Mouse (Mus musculus): Measurements from ENCODE around the gene Uba1y. TPM values are rescaled to one million over a fixed set of nuclear protein-coding genes. Genes with fewer than 3 reads are reported as not detected.
"Not testable (repeated sequence)": the region's sequence is repeated elsewhere in the genome, so short reads cannot be mapped to it uniquely, and the experiment has no call there.

The Uba1y gene
- not detected in 2 replicates for polyA plus RNA-seq (2015; fragmentation: Nextera tagmentation; extraction: Ambion mirVana)

DNA sequence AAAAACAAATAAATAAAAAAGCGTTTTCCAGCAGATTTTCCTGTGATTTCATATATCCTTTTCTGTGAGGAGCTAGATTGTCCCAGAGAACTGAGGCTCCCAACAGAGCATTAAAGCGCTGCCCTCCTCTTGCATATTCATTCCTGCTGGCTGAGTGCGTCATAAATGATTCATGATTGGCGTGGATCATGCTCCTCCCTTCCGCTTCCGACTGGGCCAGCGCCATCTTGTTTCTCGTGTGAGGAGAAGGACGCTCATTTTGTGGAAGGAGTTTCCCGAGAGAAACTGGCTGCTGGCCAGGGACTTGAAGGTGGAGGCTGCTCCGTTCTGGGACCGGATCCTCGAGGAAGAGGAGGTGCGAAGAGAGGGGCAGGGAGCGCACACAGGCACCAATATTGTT lies at the start of gene Uba1y:
TSS of gene Uba1y (plus strand) at position 254 of the 400 bp plus-strand sequence.
- Histone ChIP-seq H3K9ac (ENCODE audit: low read length) (no peak within 1 kb of the TSS), H3K27me3 (ENCODE audit: control insufficient read depth, insufficient read depth, low read length) (no peaks in the 10 kb centered on the region), H3K9me3 (ENCODE audit: control insufficient read depth, low read length) (no peaks in the 10 kb centered on the region), H3K27ac (replicated peaks) (no peak within 1 kb of the TSS), H3K36me3 (ENCODE audit: control insufficient read depth, insufficient read depth, low read length) (no peaks in the 10 kb centered on the region), H3K4me1 (replicated peaks; ENCODE audit: control insufficient read depth, insufficient read depth) (no peaks in the 10 kb centered on the region), H3K4me3 (ENCODE audit: low read depth, low read length) (no peak within 1 kb of the TSS), H3K4me2 (replicated peaks; ENCODE audit: low read depth) (no peak within 1 kb of the TSS)
- 84% methylated on average over 10 of the region's 15 CpGs for WGBS
- no peak for ATAC-seq (ENCODE audit: low FRiP score, low TSS enrichment)
- TF ChIP-seq CTCF (IDR thresholded peaks at IDR 0.05; ENCODE audit: low read depth) (no peak), EP300 (optimal IDR thresholded peaks at IDR 0.05) (no peak)
- no peak for DNase-seq (ENCODE audit: low spot score)

DNA sequence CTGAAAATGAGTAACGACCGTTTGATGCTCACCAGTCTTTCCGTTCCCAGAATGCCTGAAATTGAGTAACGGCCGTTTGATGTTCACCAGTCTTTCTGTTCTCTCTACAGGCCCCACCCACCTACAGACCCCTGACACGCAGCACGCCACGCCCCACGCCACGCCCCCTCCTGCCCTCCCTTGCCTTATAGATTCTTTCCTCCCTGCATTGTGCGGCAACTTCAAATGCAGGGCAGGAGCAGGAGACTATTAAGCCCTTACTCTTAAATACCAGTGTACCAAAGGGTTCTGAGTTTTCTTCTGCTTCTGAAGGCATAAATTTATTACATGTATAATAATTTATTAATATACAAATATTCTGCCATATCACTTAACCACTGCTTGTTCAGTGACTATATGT lies 21.1 kb upstream of the Uba1y start, which contains the start of gene Zfy1:
TSS of gene Zfy1 (minus strand) at position 101 of the 400 bp plus-strand sequence.
- not testable (repeated sequence) for H3K27ac ChIP-seq (replicated peaks); H3K9ac ChIP-seq (ENCODE audit: low read length); H3K4me2 ChIP-seq (replicated peaks; ENCODE audit: low read depth); H3K36me3 ChIP-seq (ENCODE audit: control insufficient read depth, insufficient read depth, low read length); H3K4me1 ChIP-seq (replicated peaks; ENCODE audit: control insufficient read depth, insufficient read depth); ATAC-seq (ENCODE audit: low FRiP score, low TSS enrichment); H3K27me3 ChIP-seq (ENCODE audit: control insufficient read depth, insufficient read depth, low read length); H3K9me3 ChIP-seq (ENCODE audit: control insufficient read depth, low read length); DNase-seq (ENCODE audit: low spot score); H3K4me3 ChIP-seq (ENCODE audit: low read depth, low read length)
- no CpG with 5 or more reads among the region's 11 CpGs for WGBS

DNA sequence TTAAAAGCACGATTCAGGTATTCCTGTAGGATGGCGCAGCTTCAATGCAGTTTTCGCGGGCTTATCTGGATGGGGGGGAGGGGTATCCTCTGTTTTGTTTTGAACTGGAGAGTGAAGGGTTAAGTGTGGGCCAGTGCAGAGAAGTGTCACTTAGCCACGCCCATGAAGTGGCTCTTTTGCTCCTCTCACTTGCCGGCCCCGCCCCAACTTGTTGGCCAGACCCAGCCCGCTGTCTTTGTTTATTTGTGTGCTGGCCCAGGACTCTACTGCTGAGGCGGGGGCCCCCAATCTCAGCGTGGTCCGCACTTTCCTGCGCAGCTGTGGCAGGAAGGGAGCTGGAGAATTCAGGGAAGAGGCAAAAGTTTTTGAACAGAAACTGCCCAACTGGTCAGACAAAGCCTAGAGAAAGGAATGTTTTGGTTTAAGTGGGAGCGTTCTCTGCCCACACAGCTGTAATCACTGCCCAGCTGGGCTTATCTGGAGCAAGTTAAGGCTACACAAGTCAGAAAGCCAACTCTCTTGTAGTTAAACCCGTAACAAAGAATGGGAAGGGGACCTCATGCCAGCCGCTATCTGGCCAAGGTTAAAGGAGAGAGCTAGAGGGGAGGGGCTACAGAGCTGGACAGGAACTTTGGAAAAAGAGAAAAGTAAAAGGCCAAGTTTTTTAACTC lies 9.3 kb upstream of the Uba1y start:
- no peak for TF ChIP-seq EP300 (optimal IDR thresholded peaks at IDR 0.05)
- no peak for TF ChIP-seq CTCF (IDR thresholded peaks at IDR 0.05; ENCODE audit: low read depth)
- no peak overlapping the region for H3K9ac ChIP-seq (ENCODE audit: low read length)
- peak; percentile 35; the same call in 1 of the 2 replicates for ATAC-seq (ENCODE audit: low FRiP score, low TSS enrichment)
- DNase-seq (ENCODE audit: low spot score), result peak; percentile 13
- no peaks in the 10 kb centered on the region for H3K4me1 ChIP-seq (replicated peaks; ENCODE audit: control insufficient read depth, insufficient read depth)
- no peak overlapping the region for H3K27ac ChIP-seq (replicated peaks)
- H3K9me3 ChIP-seq (ENCODE audit: control insufficient read depth, low read length), result no peaks in the 10 kb centered on the region
- H3K4me2 ChIP-seq (replicated peaks; ENCODE audit: low read depth), result peak overlapping the region; percentile 23
- no peaks in the 10 kb centered on the region for H3K27me3 ChIP-seq (ENCODE audit: control insufficient read depth, insufficient read depth, low read length)
- peak overlapping the region; percentile 6; the same call in 1 of the 2 replicates for H3K4me3 ChIP-seq (ENCODE audit: low read depth, low read length)
- no peaks in the 10 kb centered on the region for H3K36me3 ChIP-seq (ENCODE audit: control insufficient read depth, insufficient read depth, low read length)
- 2% methylated on average over 9 of the region's 15 CpGs for WGBS

DNA sequence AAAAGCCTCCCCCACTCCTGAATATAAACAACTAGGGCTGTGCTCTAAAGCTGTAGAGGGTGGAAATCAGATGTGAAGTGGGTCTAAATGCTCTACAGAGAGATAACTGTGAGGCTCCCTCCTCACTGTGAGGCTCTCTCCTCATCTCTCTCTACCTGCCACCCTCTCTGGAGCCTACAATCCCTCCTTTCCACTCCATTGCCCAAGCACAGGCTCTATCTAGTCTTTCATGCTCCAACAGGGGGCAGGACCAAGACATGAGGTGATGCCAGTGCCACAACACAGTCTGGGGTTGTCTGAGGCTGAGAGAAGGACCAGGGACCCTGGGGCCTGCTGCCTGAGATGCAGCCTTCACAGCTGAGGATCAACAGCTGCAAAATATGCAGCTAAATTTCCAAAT lies 54.0 kb downstream of the Uba1y start:
- Histone ChIP-seq H3K4me1 (replicated peaks; ENCODE audit: control insufficient read depth, insufficient read depth) (no peaks in the 10 kb centered on the region), H3K4me3 (ENCODE audit: low read depth, low read length) (no peak overlapping the region), H3K9ac (ENCODE audit: low read length) (no peak overlapping the region), H3K4me2 (replicated peaks; ENCODE audit: low read depth) (no peak overlapping the region), H3K9me3 (ENCODE audit: control insufficient read depth, low read length) (no peaks in the 10 kb centered on the region), H3K27ac (replicated peaks) (no peak overlapping the region), H3K36me3 (ENCODE audit: control insufficient read depth, insufficient read depth, low read length) (no peaks in the 10 kb centered on the region), H3K27me3 (ENCODE audit: control insufficient read depth, insufficient read depth, low read length) (no peaks in the 10 kb centered on the region)
- DNase-seq (ENCODE audit: low spot score) (no peak), ATAC-seq (ENCODE audit: low FRiP score, low TSS enrichment) (no peak)
- TF ChIP-seq EP300 (optimal IDR thresholded peaks at IDR 0.05), result no peak
- no peak for TF ChIP-seq CTCF (IDR thresholded peaks at IDR 0.05; ENCODE audit: low read depth)

DNA sequence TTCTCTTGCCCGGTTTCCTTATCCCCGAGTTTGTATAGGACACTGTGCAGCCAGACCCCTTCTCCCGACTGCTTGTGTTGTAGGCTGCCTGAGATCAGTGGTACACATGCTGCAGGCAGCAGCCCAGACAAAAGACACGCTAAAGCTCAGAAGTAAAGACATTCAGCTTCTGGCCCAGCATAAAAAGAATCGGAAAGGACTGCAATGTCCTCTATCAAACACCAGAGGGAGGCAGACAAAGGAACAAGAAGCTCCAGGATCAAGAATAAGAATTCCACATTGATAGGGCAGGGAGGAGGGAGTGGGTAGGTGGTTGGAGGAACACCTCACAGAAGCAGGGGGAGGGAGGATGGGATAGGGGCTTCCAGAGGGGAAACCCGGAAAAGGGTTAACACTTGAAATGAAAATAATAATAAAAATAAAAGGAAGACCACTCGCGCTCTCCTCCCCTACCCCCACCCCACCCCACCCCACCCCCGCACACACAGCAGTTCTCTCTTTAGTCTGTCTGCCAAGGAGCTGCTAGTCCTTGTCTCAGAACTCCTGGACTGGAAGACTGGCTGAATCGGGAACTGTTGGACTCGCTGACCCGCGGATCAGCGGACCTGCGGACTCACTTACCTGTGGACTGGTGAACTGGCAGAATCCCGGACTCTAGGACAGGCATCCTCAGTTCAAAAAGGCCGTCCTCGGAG lies 54.6 kb downstream of the Uba1y start:
- TF ChIP-seq EP300 (optimal IDR thresholded peaks at IDR 0.05) (no peak), CTCF (IDR thresholded peaks at IDR 0.05; ENCODE audit: low read depth) (no peak)
- no peak overlapping the region for H3K4me2 ChIP-seq (replicated peaks; ENCODE audit: low read depth)
- H3K27ac ChIP-seq (replicated peaks), result no peak overlapping the region
- H3K4me1 ChIP-seq (replicated peaks; ENCODE audit: control insufficient read depth, insufficient read depth), result no peaks in the 10 kb centered on the region
- H3K36me3 ChIP-seq (ENCODE audit: control insufficient read depth, insufficient read depth, low read length), result no peaks in the 10 kb centered on the region
- no peak overlapping the region for H3K9ac ChIP-seq (ENCODE audit: low read length)
- 27% methylated on average over 18 of the region's 18 CpGs for WGBS
- DNase-seq (ENCODE audit: low spot score), result peak; percentile 11
- H3K27me3 ChIP-seq (ENCODE audit: control insufficient read depth, insufficient read depth, low read length), result no peaks in the 10 kb centered on the region
- H3K4me3 ChIP-seq (ENCODE audit: low read depth, low read length), result no peak overlapping the region
- no peaks in the 10 kb centered on the region for H3K9me3 ChIP-seq (ENCODE audit: control insufficient read depth, low read length)
- ATAC-seq (ENCODE audit: low FRiP score, low TSS enrichment), result no peak

Other genes starting within 250 kb of the Uba1y start
- gene Zfy1, start 21.2 kb upstream of the Uba1y start, polyA plus RNA-seq (2015; fragmentation: Nextera tagmentation; extraction: Ambion mirVana), result not detected in 2 replicates
- not detected in 2 replicates for gene Kdm5d, start 79.1 kb downstream of the Uba1y start, polyA plus RNA-seq (2015; fragmentation: Nextera tagmentation; extraction: Ambion mirVana)
- gene Eif2s3y, start 191.9 kb downstream of the Uba1y start, polyA plus RNA-seq (2015; fragmentation: Nextera tagmentation; extraction: Ambion mirVana), result not detected in 2 replicates

Measured in stomach, postnatal 0 days (tissue).